Mouse (Mus musculus): ENCODE measurements around the gene Rbm18. TPM values are rescaled to one million over a fixed set of nuclear protein-coding genes. Genes with fewer than 3 reads are reported as not detected.
A peak's percentile ranks its signal among the peaks of the same experiment; 100 is the strongest.

Rbm18 gene
- polyA plus RNA-seq, 2 experiments: 46.7 to 69.7 TPM

- ATAC-seq (ENCODE audit: low FRiP score, low read depth) (no peak), DNase-seq (ENCODE audit: low spot score) (no peak)
- H3K27me3 ChIP-seq (ENCODE audit: control insufficient read depth, insufficient read depth, low read length): no peaks in the 10 kb centered on the region
- 0 out of 2 replicates have a peak, but pooled peaks cover 2% of the 10 kb centered on the region for H3K4me1 ChIP-seq (ENCODE audit: control insufficient read depth, insufficient read depth, low read length)
- no peak overlapping the region for H3K9ac ChIP-seq (ENCODE audit: low read depth, low read length, severe bottlenecking)
- H3K4me2 ChIP-seq (replicated peaks; ENCODE audit: low read depth, low read length, severe bottlenecking): no peak overlapping the region
- no peak overlapping the region for H3K4me3 ChIP-seq (replicated peaks; ENCODE audit: low read length)
- no peaks in the 10 kb centered on the region for H3K9me3 ChIP-seq (ENCODE audit: control insufficient read depth, low read length)
- H3K27ac ChIP-seq (replicated peaks; ENCODE audit: low read depth, low read length): no peak overlapping the region
- peaks cover 17% of the 10 kb centered on the region for H3K36me3 ChIP-seq (ENCODE audit: control insufficient read depth, insufficient read depth, low read length)
- WGBS: 64% methylated on average over 3 of the region's 3 CpGs
- TF ChIP-seq POLR2A (IDR thresholded peaks at IDR 0.05; ENCODE audit: borderline replicate concordance, extremely low read depth, insufficient read depth, insufficient read length): no peak
These were observed 42.9 kb upstream of the Rbm18 start for GRCm38 (mm10) chr2:36179487-36179886.

GRCm38 (mm10) chr2:36172574-36172973 is 36.0 kb upstream of the Rbm18 start:
- TF ChIP-seq POLR2A (IDR thresholded peaks at IDR 0.05; ENCODE audit: borderline replicate concordance, extremely low read depth, insufficient read depth, insufficient read length): no peak
- DNase-seq (ENCODE audit: low spot score) (no peak), ATAC-seq (ENCODE audit: low FRiP score, low read depth) (no peak)
- Histone ChIP-seq H3K27ac (replicated peaks; ENCODE audit: low read depth, low read length) (no peak overlapping the region), H3K36me3 (ENCODE audit: control insufficient read depth, insufficient read depth, low read length) (peaks cover 6% of the 10 kb centered on the region), H3K4me1 (ENCODE audit: control insufficient read depth, insufficient read depth, low read length) (0 out of 2 replicates have a peak, but pooled peaks cover 4% of the 10 kb centered on the region), H3K4me2 (replicated peaks; ENCODE audit: low read depth, low read length, severe bottlenecking) (no peak overlapping the region), H3K27me3 (ENCODE audit: control insufficient read depth, insufficient read depth, low read length) (no peaks in the 10 kb centered on the region), H3K4me3 (replicated peaks; ENCODE audit: low read length) (no peak overlapping the region), H3K9me3 (ENCODE audit: control insufficient read depth, low read length) (no peaks in the 10 kb centered on the region), H3K9ac (ENCODE audit: low read depth, low read length, severe bottlenecking) (no peak overlapping the region)
- WGBS: 85% methylated on average over 3 of the region's 3 CpGs

GRCm38 (mm10) chr2:36172136-36172535 is 35.6 kb upstream of the Rbm18 start:
- DNase-seq (ENCODE audit: low spot score): peak; percentile 32
- H3K36me3 ChIP-seq (ENCODE audit: control insufficient read depth, insufficient read depth, low read length): 0 out of 2 replicates have a peak, but pooled peaks cover 2% of the 10 kb centered on the region
- 40% methylated on average over 4 of the region's 4 CpGs for WGBS

DNA sequence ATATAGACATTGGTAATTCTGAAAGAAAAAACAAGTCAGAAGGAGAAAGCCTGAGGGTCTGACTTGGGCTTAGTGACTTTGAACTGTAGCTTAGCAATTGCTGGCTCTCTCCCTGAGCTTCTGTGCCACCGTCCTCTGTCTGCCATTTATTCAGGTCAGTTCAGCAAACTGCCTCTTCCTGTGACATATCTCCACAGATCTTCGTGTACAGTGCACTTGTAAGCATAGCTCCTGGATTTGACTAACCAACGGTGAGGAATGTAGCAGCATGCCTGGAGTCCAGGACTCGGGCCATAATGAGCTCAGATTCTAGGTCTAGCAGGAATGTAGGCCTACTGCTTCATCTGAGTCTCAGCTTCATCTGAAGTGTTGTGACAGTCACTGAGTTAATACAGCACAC is 32.6 kb upstream of the Rbm18 start:
- Histone ChIP-seq H3K9ac (ENCODE audit: low read depth, low read length, severe bottlenecking) (no peak overlapping the region), H3K4me2 (replicated peaks; ENCODE audit: low read depth, low read length, severe bottlenecking) (no peak overlapping the region), H3K27me3 (ENCODE audit: control insufficient read depth, insufficient read depth, low read length) (no peaks in the 10 kb centered on the region), H3K4me3 (replicated peaks; ENCODE audit: low read length) (no peak overlapping the region), H3K27ac (replicated peaks; ENCODE audit: low read depth, low read length) (no peak overlapping the region), H3K36me3 (ENCODE audit: control insufficient read depth, insufficient read depth, low read length) (peaks cover 12% of the 10 kb centered on the region; the same call in 1 of the 2 replicates), H3K9me3 (ENCODE audit: control insufficient read depth, low read length) (no peaks in the 10 kb centered on the region), H3K4me1 (ENCODE audit: control insufficient read depth, insufficient read depth, low read length) (0 out of 2 replicates have a peak, but pooled peaks cover 4% of the 10 kb centered on the region)
- DNase-seq (ENCODE audit: low spot score) (no peak), ATAC-seq (ENCODE audit: low FRiP score, low read depth) (no peak)
- no peak for TF ChIP-seq POLR2A (IDR thresholded peaks at IDR 0.05; ENCODE audit: borderline replicate concordance, extremely low read depth, insufficient read depth, insufficient read length)
- WGBS: 76% methylated on average over 4 of the region's 4 CpGs

More at GRCm38 (mm10) chr2:36172136-36172535, 35.6 kb upstream of the Rbm18 start:
- Histone ChIP-seq H3K27ac (replicated peaks; ENCODE audit: low read depth, low read length) (no peak overlapping the region), H3K27me3 (ENCODE audit: control insufficient read depth, insufficient read depth, low read length) (no peaks in the 10 kb centered on the region), H3K4me2 (replicated peaks; ENCODE audit: low read depth, low read length, severe bottlenecking) (no peak overlapping the region), H3K4me3 (replicated peaks; ENCODE audit: low read length) (no peak overlapping the region), H3K9ac (ENCODE audit: low read depth, low read length, severe bottlenecking) (no peak overlapping the region), H3K4me1 (ENCODE audit: control insufficient read depth, insufficient read depth, low read length) (0 out of 2 replicates have a peak, but pooled peaks cover 4% of the 10 kb centered on the region), H3K9me3 (ENCODE audit: control insufficient read depth, low read length) (no peaks in the 10 kb centered on the region)
- no peak for ATAC-seq (ENCODE audit: low FRiP score, low read depth)
- no peak for TF ChIP-seq POLR2A (IDR thresholded peaks at IDR 0.05; ENCODE audit: borderline replicate concordance, extremely low read depth, insufficient read depth, insufficient read length)

- Histone ChIP-seq H3K27me3 (ENCODE audit: control insufficient read depth, insufficient read depth, low read length) (no peaks in the 10 kb centered on the region), H3K4me1 (ENCODE audit: control insufficient read depth, insufficient read depth, low read length) (0 out of 2 replicates have a peak, but pooled peaks cover 4% of the 10 kb centered on the region), H3K4me3 (replicated peaks; ENCODE audit: low read length) (no peak overlapping the region), H3K4me2 (replicated peaks; ENCODE audit: low read depth, low read length, severe bottlenecking) (no peak overlapping the region), H3K9me3 (ENCODE audit: control insufficient read depth, low read length) (no peaks in the 10 kb centered on the region), H3K9ac (ENCODE audit: low read depth, low read length, severe bottlenecking) (no peak overlapping the region), H3K36me3 (ENCODE audit: control insufficient read depth, insufficient read depth, low read length) (peaks cover 12% of the 10 kb centered on the region; the same call in 1 of the 2 replicates), H3K27ac (replicated peaks; ENCODE audit: low read depth, low read length) (no peak overlapping the region)
- ATAC-seq (ENCODE audit: low FRiP score, low read depth): no peak
- TF ChIP-seq POLR2A (IDR thresholded peaks at IDR 0.05; ENCODE audit: borderline replicate concordance, extremely low read depth, insufficient read depth, insufficient read length): no peak
- 90% methylated on average over 1 of the region's 1 CpGs for WGBS
- DNase-seq (ENCODE audit: low spot score): no peak
These were observed 31.5 kb upstream of the Rbm18 start for GRCm38 (mm10) chr2:36167990-36168618.

Data from limb, embryonic 14.5 days (tissue).